Mouse (Mus musculus): ENCODE measurements at regions not wholly inside any gene's neighbourhood (a gene's known extent, or its start where the extent isn't known, plus 50 kb on each side); places are given as distances from the start of the nearest gene placed in this dataset.

GRCm38 (mm10) chr8:24335709-24336108, 389.9 kb downstream of the Adam3 start:
- Histone ChIP-seq H3K4me3 (ENCODE audit: low read depth, low read length) (no peak overlapping the region), H3K4me2 (ENCODE audit: low read depth, low read length, poor library complexity, severe bottlenecking) (no peak overlapping the region), H3K9ac (replicated peaks; ENCODE audit: low read length, poor library complexity, severe bottlenecking) (no peak overlapping the region), H3K27me3 (ENCODE audit: insufficient read depth, low read length) (no peaks in the 10 kb centered on the region), H3K36me3 (ENCODE audit: insufficient read depth, low read length) (no peaks in the 10 kb centered on the region), H3K4me1 (ENCODE audit: insufficient read depth, low read length) (no peaks in the 10 kb centered on the region), H3K9me3 (ENCODE audit: low read length) (no peaks in the 10 kb centered on the region), H3K27ac (ENCODE audit: low read depth, low read length) (no peak overlapping the region)
- peak; percentile 22 for DNase-seq (ENCODE audit: low spot score)
- WGBS = 50% methylated on average over 5 of the region's 5 CpGs
- no peak for ATAC-seq (ENCODE audit: low FRiP score)
- TF ChIP-seq CTCF (IDR thresholded peaks at IDR 0.05) = no peak

- Histone ChIP-seq H3K9me3 (ENCODE audit: low read length) (no peaks in the 10 kb centered on the region), H3K27me3 (ENCODE audit: insufficient read depth, low read length) (no peaks in the 10 kb centered on the region), H3K4me3 (ENCODE audit: low read depth, low read length) (no peak overlapping the region), H3K9ac (replicated peaks; ENCODE audit: low read length, poor library complexity, severe bottlenecking) (no peak overlapping the region), H3K36me3 (ENCODE audit: insufficient read depth, low read length) (no peaks in the 10 kb centered on the region), H3K4me1 (ENCODE audit: insufficient read depth, low read length) (no peaks in the 10 kb centered on the region), H3K4me2 (ENCODE audit: low read depth, low read length, poor library complexity, severe bottlenecking) (no peak overlapping the region), H3K27ac (ENCODE audit: low read depth, low read length) (no peak overlapping the region)
- DNase-seq (ENCODE audit: low spot score) (no peak), ATAC-seq (ENCODE audit: low FRiP score) (no peak)
- peak; percentile 42 for TF ChIP-seq CTCF (IDR thresholded peaks at IDR 0.05)
- WGBS = 67% methylated on average over 4 of the region's 4 CpGs
Observed at GRCm38 (mm10) chr8:24333705-24334104, 391.9 kb downstream of the Adam3 start.

GRCm38 (mm10) chr8:24310893-24311292, 414.8 kb downstream of the Adam3 start:
- Histone ChIP-seq H3K4me2 (ENCODE audit: low read depth, low read length, poor library complexity, severe bottlenecking) (no peak overlapping the region), H3K9me3 (ENCODE audit: low read length) (no peaks in the 10 kb centered on the region), H3K4me1 (ENCODE audit: insufficient read depth, low read length) (no peaks in the 10 kb centered on the region), H3K36me3 (ENCODE audit: insufficient read depth, low read length) (no peaks in the 10 kb centered on the region), H3K27me3 (ENCODE audit: insufficient read depth, low read length) (no peaks in the 10 kb centered on the region), H3K27ac (ENCODE audit: low read depth, low read length) (no peak overlapping the region), H3K4me3 (ENCODE audit: low read depth, low read length) (no peak overlapping the region), H3K9ac (replicated peaks; ENCODE audit: low read length, poor library complexity, severe bottlenecking) (no peak overlapping the region)
- no peak for ATAC-seq (ENCODE audit: low FRiP score)
- TF ChIP-seq CTCF (IDR thresholded peaks at IDR 0.05) = no peak
- 58% methylated on average over 4 of the region's 4 CpGs for WGBS
- no peak for DNase-seq (ENCODE audit: low spot score)

- ATAC-seq (ENCODE audit: low FRiP score) (no peak), DNase-seq (ENCODE audit: low spot score) (no peak)
- Histone ChIP-seq H3K4me2 (ENCODE audit: low read depth, low read length, poor library complexity, severe bottlenecking) (no peak overlapping the region), H3K4me3 (ENCODE audit: low read depth, low read length) (no peak overlapping the region), H3K9me3 (ENCODE audit: low read length) (no peaks in the 10 kb centered on the region), H3K27ac (ENCODE audit: low read depth, low read length) (no peak overlapping the region), H3K36me3 (ENCODE audit: insufficient read depth, low read length) (no peaks in the 10 kb centered on the region), H3K9ac (replicated peaks; ENCODE audit: low read length, poor library complexity, severe bottlenecking) (no peak overlapping the region), H3K27me3 (ENCODE audit: insufficient read depth, low read length) (no peaks in the 10 kb centered on the region), H3K4me1 (ENCODE audit: insufficient read depth, low read length) (no peaks in the 10 kb centered on the region)
- 95% methylated on average over 1 of the region's 1 CpGs for WGBS
- TF ChIP-seq CTCF (IDR thresholded peaks at IDR 0.05) = no peak
Observed at GRCm38 (mm10) chr8:24294565-24294964, 431.1 kb downstream of the Adam3 start.

DNA sequence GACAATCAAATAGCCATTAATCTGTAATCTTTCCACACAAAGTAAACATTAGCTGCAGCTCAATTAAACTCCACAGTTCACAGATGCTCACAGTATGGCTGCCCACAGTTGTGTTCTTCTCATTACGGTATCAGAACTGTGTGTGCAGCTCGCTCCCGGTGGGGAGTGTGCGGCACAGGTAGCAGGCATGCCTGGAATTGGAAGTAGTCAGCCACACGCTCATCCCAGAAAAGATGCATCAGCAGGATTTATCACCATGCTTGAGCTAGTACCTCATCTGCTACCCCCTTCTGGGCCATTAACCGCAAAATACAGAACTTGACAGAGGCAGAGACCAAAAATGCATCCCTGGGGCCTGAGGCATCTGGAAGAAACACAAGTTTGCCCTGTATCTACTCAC, 437.8 kb downstream of the Adam3 start:
- no peaks in the 10 kb centered on the region for H3K36me3 ChIP-seq (ENCODE audit: insufficient read depth, low read length)
- no peak overlapping the region for H3K4me3 ChIP-seq (ENCODE audit: low read depth, low read length)
- 91% methylated on average over 6 of the region's 6 CpGs for WGBS
- no peak overlapping the region for H3K9ac ChIP-seq (replicated peaks; ENCODE audit: low read length, poor library complexity, severe bottlenecking)
- H3K4me2 ChIP-seq (ENCODE audit: low read depth, low read length, poor library complexity, severe bottlenecking) = no peak overlapping the region
- ATAC-seq (ENCODE audit: low FRiP score) (no peak), DNase-seq (ENCODE audit: low spot score) (no peak)
- H3K4me1 ChIP-seq (ENCODE audit: insufficient read depth, low read length) = no peaks in the 10 kb centered on the region
- H3K27ac ChIP-seq (ENCODE audit: low read depth, low read length) = no peak overlapping the region
- no peak for TF ChIP-seq CTCF (IDR thresholded peaks at IDR 0.05)
- 0 out of 2 replicates have a peak, but pooled peaks cover 4% of the 10 kb centered on the region for H3K9me3 ChIP-seq (ENCODE audit: low read length)
- H3K27me3 ChIP-seq (ENCODE audit: insufficient read depth, low read length) = no peaks in the 10 kb centered on the region

- Histone ChIP-seq H3K4me3 (ENCODE audit: low read depth, low read length) (no peak overlapping the region), H3K9ac (replicated peaks; ENCODE audit: low read length, poor library complexity, severe bottlenecking) (no peak overlapping the region), H3K36me3 (ENCODE audit: insufficient read depth, low read length) (no peaks in the 10 kb centered on the region), H3K9me3 (ENCODE audit: low read length) (0 out of 2 replicates have a peak, but pooled peaks cover 4% of the 10 kb centered on the region), H3K27ac (ENCODE audit: low read depth, low read length) (no peak overlapping the region), H3K27me3 (ENCODE audit: insufficient read depth, low read length) (no peaks in the 10 kb centered on the region), H3K4me2 (ENCODE audit: low read depth, low read length, poor library complexity, severe bottlenecking) (no peak overlapping the region), H3K4me1 (ENCODE audit: insufficient read depth, low read length) (no peaks in the 10 kb centered on the region)
- no peak for DNase-seq (ENCODE audit: low spot score)
- TF ChIP-seq CTCF (IDR thresholded peaks at IDR 0.05) = no peak
- no peak for ATAC-seq (ENCODE audit: low FRiP score)
- 85% methylated on average over 2 of the region's 2 CpGs for WGBS
Observed at GRCm38 (mm10) chr8:24284966-24285365, 440.7 kb downstream of the Adam3 start.
